In genomic region chr10:21172650-21173200, GRCm38 (mm10) we compare ENCODE assay signal across 16 mouse cellular contexts.
"Had no signal": no experiment of that assay in that cellular context is flagged by ENCODE, and none has a peak within 500 bp of the region (broad histone marks: within the 10 kb centered on the region; RNA-seq: fewer than 3 reads in every experiment).

No protein-coding gene starts in this region.

- H3K27ac ChIP-seq: kidney, embryonic 15.5 days; left cerebral cortex, adult 2 months; limb, embryonic 10.5 days; liver, embryonic 15.5 days; midbrain, embryonic 15.5 days; neural tube, embryonic 12.5 days had no signal

- H3K9me3 ChIP-seq: kidney, embryonic 15.5 days; limb, embryonic 10.5 days; liver, embryonic 15.5 days; midbrain, embryonic 15.5 days; neural tube, embryonic 12.5 days had no signal

- H3K9ac ChIP-seq: kidney, embryonic 15.5 days; liver, embryonic 15.5 days; midbrain, embryonic 15.5 days; neural tube, embryonic 12.5 days had no signal

- H3K4me3 ChIP-seq: kidney, embryonic 15.5 days; left cerebral cortex, adult 2 months; limb, embryonic 10.5 days; liver, embryonic 15.5 days; megakaryocyte, embryonic 14.5 days; midbrain, embryonic 15.5 days; neural tube, embryonic 12.5 days had no signal

- H3K36me3 ChIP-seq: kidney, embryonic 15.5 days; limb, embryonic 10.5 days; liver, embryonic 15.5 days; midbrain, embryonic 15.5 days; neural tube, embryonic 12.5 days had no signal

- ATAC-seq: lung, postnatal 0 days; midbrain, embryonic 15.5 days had no signal

- H3K27me3 ChIP-seq: kidney, embryonic 15.5 days; liver, embryonic 15.5 days; megakaryocyte, embryonic 14.5 days; midbrain, embryonic 15.5 days; neural tube, embryonic 12.5 days had no signal

- DNase-seq: kidney, postnatal 14 days; lung, adult 2 months; lung, postnatal 36 days; retina, postnatal 1 day; right cerebral cortex, postnatal 14 days; thymus, postnatal 14 days had no signal

- H3K4me2 ChIP-seq: kidney, embryonic 15.5 days; liver, embryonic 11.5 days; liver, embryonic 15.5 days; midbrain, embryonic 11.5 days; midbrain, embryonic 15.5 days; neural tube, embryonic 12.5 days had no signal

- H3K4me1 ChIP-seq: kidney, embryonic 15.5 days; limb, embryonic 10.5 days; liver, embryonic 15.5 days; midbrain, embryonic 15.5 days; neural tube, embryonic 12.5 days had no signal
